Mouse (Mus musculus): Measurements from ENCODE around the gene Cldnd2. TPM values are rescaled to one million over a fixed set of nuclear protein-coding genes. Genes with fewer than 3 reads are reported as not detected.

The Cldnd2 gene
- total RNA-seq, 2 experiments from 2014 or later, result not detected

- intact Hi-C loops (cut with DNase I), result no loop called here
- no peak for DNase-seq
Measured at GRCm38 (mm10) chr7:43483236-43483635, 42.7 kb downstream of the Cldnd2 start.

DNA sequence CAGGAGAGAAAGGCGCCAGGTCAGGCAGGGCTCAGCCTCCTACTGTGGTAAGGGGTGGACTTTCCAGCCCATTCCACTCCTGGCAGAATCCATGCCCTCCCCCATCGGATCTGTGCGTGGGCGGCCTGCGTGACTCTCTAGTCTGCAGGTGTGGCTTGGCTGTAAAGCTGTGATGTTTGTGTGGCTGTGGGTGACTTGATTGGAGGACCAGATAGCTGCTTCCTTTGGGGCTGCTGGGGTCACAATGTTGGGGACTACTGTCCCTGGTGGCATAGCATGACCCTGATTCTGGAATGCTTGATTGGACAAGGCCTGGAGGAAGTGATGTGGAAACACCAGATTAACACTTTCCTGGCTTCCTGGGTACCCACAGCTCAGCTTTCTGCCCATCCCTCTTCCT lies 48.1 kb downstream of the Cldnd2 start:
- DNase-seq, result no peak
- intact Hi-C loops (cut with DNase I), result no loop called here

- DNase-seq, result no peak
- intact Hi-C loops (cut with DNase I), result no loop called here
Measured at GRCm38 (mm10) chr7:43489631-43490125, 49.1 kb downstream of the Cldnd2 start, which contains the start of gene Iglon5. Iglon5 (minus strand) TSS chr7:43490075.

DNA sequence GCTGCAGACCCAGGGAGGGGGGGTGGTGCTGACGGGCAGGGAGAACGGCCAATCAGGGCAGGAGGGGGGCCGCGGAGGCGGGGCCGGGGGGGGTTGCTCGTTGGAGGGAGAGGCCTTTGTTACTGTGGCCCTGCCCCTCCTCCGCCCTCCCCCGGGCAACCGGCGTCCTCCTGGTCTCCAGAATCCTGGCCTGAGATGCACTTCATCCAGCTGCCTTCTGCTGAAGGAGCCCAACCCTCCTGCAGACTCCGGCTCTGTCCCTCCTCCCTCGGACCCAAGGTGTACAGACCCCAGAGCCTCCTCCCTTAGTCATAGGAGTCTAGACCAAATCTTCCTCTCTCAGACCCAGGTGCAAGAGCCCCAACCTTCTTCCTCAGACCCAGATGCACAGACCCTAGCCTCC lies 49.6 kb downstream of the Cldnd2 start:
- DNase-seq, result peak; percentile 10 to 13
- intact Hi-C loops (cut with DNase I), result no loop called here

DNA sequence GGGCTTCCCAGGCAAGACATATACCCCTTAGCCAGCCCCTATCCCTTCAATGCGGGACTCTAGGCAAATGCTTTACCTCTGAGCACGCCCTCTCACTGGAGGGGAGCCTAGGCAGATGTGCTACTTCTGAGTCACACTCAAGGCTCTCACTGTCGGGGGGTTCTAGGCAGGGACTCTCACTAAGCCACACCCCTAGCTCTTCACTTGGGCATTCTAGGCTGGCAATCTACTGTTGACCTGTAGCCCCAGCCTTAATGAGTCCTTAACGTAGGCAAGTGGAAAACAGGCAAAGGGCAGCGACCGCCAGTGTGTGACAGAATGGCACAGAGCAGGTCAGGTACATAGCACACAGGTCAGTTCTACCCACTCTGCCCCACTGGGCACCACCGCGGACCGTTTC lies 50.3 kb downstream of the Cldnd2 start:
- intact Hi-C loops (cut with DNase I), result no loop called here
- no peak for DNase-seq

Small RNA genes within 50 kb of the gene (microRNA-seq; reads per million reads assigned to microRNA genes)
- gene Mir7051 (ENCODE audit: borderline number of aligned reads in 2 of 2), result 3.4 to 7.2 reads per million in 2 experiments

Other genes starting within 250 kb of the Cldnd2 start
- 10 to 100 TPM; 15.0 to 17.2 TPM for gene Zfp715, start 127.5 kb upstream of the Cldnd2 start, total RNA-seq (2021)
- gene Siglecf, start 89.4 kb upstream of the Cldnd2 start, total RNA-seq (2021), result not detected
- under 1 TPM; 0.22 to 0.51 TPM for gene Siglecg, start 32.6 kb upstream of the Cldnd2 start, total RNA-seq (2021)
- not detected for gene Lim2, start 13.1 kb upstream of the Cldnd2 start, total RNA-seq (2021)
- not detected for gene Nkg7, start 3.7 kb upstream of the Cldnd2 start, total RNA-seq (2021)
- 1,000 to 10,000 TPM; 1,276 to 1,377 TPM for gene Etfb, start 3.3 kb downstream of the Cldnd2 start, total RNA-seq (2021)
- under 1 TPM in 1 of 2 experiments, not detected in 1; 0.70 TPM for gene Gm45233, start 3.3 kb downstream of the Cldnd2 start, total RNA-seq (2021)
- gene Vsig10l, start 22.4 kb downstream of the Cldnd2 start, total RNA-seq (2021), result 1 to 10 TPM; 2.0 to 2.5 TPM
- gene Iglon5, start 49.3 kb downstream of the Cldnd2 start, total RNA-seq (2021), result under 1 TPM; 0.19 to 0.36 TPM
- not detected for gene 4931406B18Rik, start 65.2 kb downstream of the Cldnd2 start, total RNA-seq (2021)
- 1 to 10 TPM; 3.8 to 4.4 TPM for gene Cd33, start 103.6 kb downstream of the Cldnd2 start, total RNA-seq (2021)
- gene Zfp658, start 121.5 kb downstream of the Cldnd2 start, total RNA-seq (2021), result under 1 TPM; 0.87 to 0.94 TPM
- gene Zfp719, start 138.8 kb downstream of the Cldnd2 start, total RNA-seq (2021), result 1 to 10 TPM; 4.8 to 5.9 TPM
- gene Zfp819, start 166.4 kb downstream of the Cldnd2 start, total RNA-seq (2021), result not detected
- gene Ceacam18, start 193.9 kb downstream of the Cldnd2 start, total RNA-seq (2021), result not detected
- gene Siglece, start 219.4 kb downstream of the Cldnd2 start, total RNA-seq (2021), result 1 to 10 TPM in 1 of 2 experiments, under 1 TPM in 1; 0.94 to 1.3 TPM
- 1 to 10 TPM; 3.4 to 3.5 TPM for gene Ctu1, start 231.2 kb downstream of the Cldnd2 start, total RNA-seq (2021)
- under 1 TPM; 0.22 to 0.31 TPM for gene Klk14, start 249.6 kb downstream of the Cldnd2 start, total RNA-seq (2021)

Measured in heart, postnatal 36 days (tissue).